Mouse (Mus musculus) E14TG2a.4 (cell line): ENCODE data around the gene Caps2.
"Not testable (repeated sequence)": the region's sequence is repeated elsewhere in the genome, so short reads cannot be mapped to it uniquely, and the experiment has no call there.

Experiments
- H3K27me3 ChIP-seq: 2 replicates; pipeline ENCODE4 v1.6.1; 2014; ENCODE audit warnings: low read length, control low read depth; ENCODE audit not compliant: insufficient read depth
- H3K36me3 ChIP-seq: 2 replicates; pipeline ENCODE4 v1.6.1; 2014; ENCODE audit warnings: low read length, control low read depth; ENCODE audit not compliant: insufficient read depth
- H3K4me1 ChIP-seq: replicated peaks from 2 replicates; pipeline ENCODE4 v1.6.1; 2014; ENCODE audit warnings: low read depth, low read length, control low read depth
- H3K4me3 ChIP-seq: replicated peaks from 2 replicates; pipeline ENCODE4 v1.5.1; 2014; ENCODE audit warnings: mild to moderate bottlenecking, low read length
- H3K9me3 ChIP-seq: 2 replicates; pipeline ENCODE4 v1.6.1; 2014; ENCODE audit warnings: low read length, control low read depth
- CTCF ChIP-seq: conservative IDR thresholded peaks from 2 replicates; pipeline ENCODE4 v1.5.1; 2014; ENCODE audit warnings: low read length
- NANOG ChIP-seq: IDR thresholded peaks from 2 replicates; pipeline ENCODE4 v1.6.1; 2014; ENCODE audit warnings: borderline replicate concordance, low read length, mixed read lengths
- POU5F1 ChIP-seq: IDR thresholded peaks from 2 replicates; pipeline ENCODE4 v1.6.1; 2014; ENCODE audit warnings: low read length, borderline replicate concordance

Caps2 gene

DNA sequence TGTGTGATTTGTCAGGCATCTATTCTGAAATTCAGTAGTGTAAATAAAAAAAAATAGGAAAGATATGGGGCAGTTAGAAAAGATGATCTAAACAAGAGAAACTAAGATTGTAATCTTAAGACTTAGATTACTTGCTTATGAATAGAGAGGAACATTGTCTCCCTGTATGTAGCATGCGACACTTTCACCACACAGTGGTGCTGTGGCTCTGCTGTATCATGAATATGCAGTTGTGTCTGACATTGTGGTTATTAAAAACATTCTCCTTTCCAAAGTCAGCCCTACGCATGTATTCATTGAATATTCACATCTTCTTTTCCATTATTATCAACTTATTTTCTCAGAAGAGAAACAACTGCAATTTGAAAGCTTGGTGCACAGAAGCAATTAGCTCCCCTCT is 40.0 kb downstream of the Caps2 start:
- Histone ChIP-seq H3K4me1 (no peaks in the 10 kb centered on the region), H3K27me3 (no peaks in the 10 kb centered on the region), H3K4me3 (no peak overlapping the region), H3K36me3 (no peaks in the 10 kb centered on the region), H3K9me3 (no peaks in the 10 kb centered on the region)
- no peak for TF ChIP-seq CTCF
- TF ChIP-seq POU5F1: no peak
- no peak for TF ChIP-seq NANOG

GRCm38 (mm10) chr10:112227073-112227472 is 63.7 kb downstream of the Caps2 start:
- Histone ChIP-seq H3K4me3 (no peak overlapping the region), H3K9me3 (no peaks in the 10 kb centered on the region), H3K36me3 (no peaks in the 10 kb centered on the region), H3K27me3 (no peaks in the 10 kb centered on the region), H3K4me1 (peaks cover 62% of the 10 kb centered on the region)
- TF ChIP-seq POU5F1 (no peak), CTCF (no peak), NANOG (no peak)

DNA sequence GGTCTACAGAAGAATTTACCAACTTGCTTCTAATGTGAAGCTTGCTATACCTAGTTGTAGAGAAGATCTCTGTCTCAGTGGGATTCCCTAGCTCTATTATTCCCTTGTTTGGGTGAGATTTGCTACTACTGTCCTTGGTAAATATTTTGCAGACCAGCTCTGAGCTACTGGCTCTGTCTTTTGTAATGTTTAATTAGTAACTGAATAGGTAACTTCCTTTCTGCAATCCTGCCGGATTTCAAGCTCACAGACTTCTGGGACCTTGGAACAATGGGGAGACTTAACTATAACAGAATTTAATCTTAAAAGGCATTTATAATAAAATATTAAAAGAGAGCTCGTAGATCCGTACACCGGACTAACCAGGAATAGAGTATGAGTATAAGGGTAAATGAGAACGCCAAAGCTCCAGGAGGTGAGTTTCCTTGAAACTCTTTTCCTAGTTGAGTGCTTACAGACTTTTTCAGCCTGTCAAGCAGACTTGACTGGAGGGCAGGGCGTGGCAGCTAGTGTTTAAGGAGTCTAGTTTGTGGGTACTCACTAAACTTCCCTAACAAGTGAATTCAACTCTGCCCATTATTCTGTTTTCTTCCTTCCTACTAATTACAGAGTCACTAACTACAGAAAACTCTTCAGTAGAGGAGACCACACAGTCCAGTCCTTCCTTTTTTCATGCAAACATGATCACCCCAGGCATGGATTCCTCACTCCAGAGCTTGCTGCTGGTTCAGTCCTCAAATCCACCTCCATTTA is 65.8 kb downstream of the Caps2 start:
- H3K9me3 ChIP-seq: not testable (repeated sequence)
- 0 out of 2 replicates have a peak overlapping the region, but pooled peaks have one; percentile 59 for H3K4me3 ChIP-seq
- peak; percentile 15; the same call in 1 of the 2 replicates for TF ChIP-seq POU5F1
- TF ChIP-seq NANOG: peak; percentile 65

DNA sequence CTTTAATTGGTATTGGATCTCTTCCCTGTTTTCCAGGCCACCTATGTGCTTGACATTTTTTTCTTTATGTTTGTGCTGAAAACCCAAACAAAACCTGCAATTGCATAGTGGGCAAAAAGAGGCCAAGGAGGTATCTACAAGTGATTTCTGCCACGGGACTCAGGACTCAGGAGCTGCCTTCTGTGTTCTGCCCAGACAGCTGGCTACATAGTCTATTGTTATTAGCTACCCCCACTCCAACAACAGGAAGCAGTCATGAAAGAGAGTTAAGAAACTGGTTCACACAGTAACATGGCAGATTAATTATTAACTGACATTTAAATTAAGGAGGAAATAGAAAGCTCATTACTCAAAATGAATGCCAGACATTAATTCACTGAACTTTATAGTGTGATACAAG is 69.3 kb downstream of the Caps2 start:
- H3K9me3 ChIP-seq, H3K4me3 ChIP-seq, H3K27me3 ChIP-seq, H3K36me3 ChIP-seq: not testable (repeated sequence)
- H3K4me1 ChIP-seq: peaks cover 30% of the 10 kb centered on the region

More for the DNA sequence above, 65.8 kb downstream of the Caps2 start:
- peaks cover 55% of the 10 kb centered on the region for H3K4me1 ChIP-seq
- H3K27me3 ChIP-seq, H3K36me3 ChIP-seq: not testable (repeated sequence)

DNA sequence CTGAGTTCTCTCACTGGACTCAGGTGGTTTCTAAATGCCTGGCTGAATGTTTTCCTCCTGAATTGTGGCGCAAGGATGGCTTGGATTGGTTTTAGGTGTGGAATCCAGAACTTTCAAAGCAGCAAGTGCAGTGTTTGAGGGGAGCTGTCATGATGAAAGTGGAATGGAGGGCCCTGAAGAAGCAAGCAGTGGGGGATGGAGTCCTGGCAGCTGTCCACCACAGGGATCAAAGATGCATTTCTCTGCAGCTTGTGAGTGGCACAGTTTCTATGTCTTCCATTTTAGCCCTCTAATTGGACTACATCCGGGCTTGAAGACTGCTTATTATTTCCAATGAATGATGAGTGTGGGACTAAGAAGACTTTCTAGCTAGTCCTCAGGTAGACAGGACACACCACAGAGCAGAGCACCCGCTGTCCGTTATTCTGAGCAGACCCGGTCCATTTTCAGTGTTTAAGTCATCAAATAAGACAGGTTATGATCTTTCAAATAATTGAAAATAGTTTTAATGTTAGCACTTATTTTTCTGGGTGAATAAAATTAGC is 72.0 kb downstream of the Caps2 start:
- H3K9me3 ChIP-seq, H3K4me3 ChIP-seq, H3K36me3 ChIP-seq, H3K27me3 ChIP-seq: not testable (repeated sequence)
- peaks cover 11% of the 10 kb centered on the region for H3K4me1 ChIP-seq

- H3K4me1 ChIP-seq: no peaks in the 10 kb centered on the region
- H3K27me3 ChIP-seq: no peaks in the 10 kb centered on the region
- peaks cover 3% of the 10 kb centered on the region; the same call in 1 of the 2 replicates for H3K9me3 ChIP-seq
- no peak overlapping the region for H3K4me3 ChIP-seq
- TF ChIP-seq CTCF: no peak
- TF ChIP-seq NANOG: no peak
- no peak for TF ChIP-seq POU5F1
- H3K36me3 ChIP-seq: no peaks in the 10 kb centered on the region
Observed at GRCm38 (mm10) chr10:112248273-112248672, 84.9 kb downstream of the Caps2 start.

- Histone ChIP-seq H3K9me3 (no peaks in the 10 kb centered on the region), H3K4me3 (no peak overlapping the region), H3K4me1 (no peaks in the 10 kb centered on the region), H3K27me3 (peaks cover 9% of the 10 kb centered on the region), H3K36me3 (no peaks in the 10 kb centered on the region)
- TF ChIP-seq NANOG: no peak
- no peak for TF ChIP-seq POU5F1
- no peak for TF ChIP-seq CTCF
Observed at GRCm38 (mm10) chr10:112263467-112263866, 100.0 kb downstream of the Caps2 start.
